Mouse (Mus musculus): ENCODE results near the gene Iqcd.

Gene Iqcd

DNA sequence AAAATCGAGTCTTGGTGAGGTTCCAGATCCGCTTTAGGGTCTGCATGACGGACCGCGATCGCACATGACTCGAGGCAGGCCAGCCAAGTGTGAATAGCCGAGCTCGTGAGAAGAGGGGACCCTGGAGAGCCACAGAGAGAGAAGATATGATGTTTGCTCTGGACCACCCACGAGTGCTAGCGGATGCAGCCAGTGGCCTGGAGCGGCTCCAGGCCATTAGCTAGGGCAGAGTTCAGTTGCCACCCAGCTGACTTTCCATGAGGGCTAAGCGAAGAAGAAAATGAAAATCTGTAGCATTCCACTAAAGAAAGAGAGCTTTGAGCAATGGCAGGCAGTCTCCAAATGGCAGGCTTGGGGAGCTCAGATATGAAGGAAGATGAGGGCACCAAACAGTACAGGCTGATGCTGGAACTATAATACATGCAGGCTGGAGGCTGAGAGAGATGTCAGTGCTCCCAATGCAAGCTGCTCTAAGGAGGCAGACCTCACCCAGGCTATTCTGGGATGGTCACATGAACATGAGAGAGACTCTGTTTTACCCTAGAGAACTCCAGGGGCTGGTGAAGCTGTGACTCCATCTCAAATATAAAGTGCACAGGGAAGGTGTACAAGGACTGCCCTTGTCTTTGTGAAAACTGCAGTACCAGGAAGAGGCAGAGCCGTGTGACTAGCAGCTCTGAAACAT, 17.6 kb upstream of the Iqcd start:
- DNase-seq (ENCODE audit: low read depth in 1 of 2, low spot score in 2 of 2), result no peak

DNA sequence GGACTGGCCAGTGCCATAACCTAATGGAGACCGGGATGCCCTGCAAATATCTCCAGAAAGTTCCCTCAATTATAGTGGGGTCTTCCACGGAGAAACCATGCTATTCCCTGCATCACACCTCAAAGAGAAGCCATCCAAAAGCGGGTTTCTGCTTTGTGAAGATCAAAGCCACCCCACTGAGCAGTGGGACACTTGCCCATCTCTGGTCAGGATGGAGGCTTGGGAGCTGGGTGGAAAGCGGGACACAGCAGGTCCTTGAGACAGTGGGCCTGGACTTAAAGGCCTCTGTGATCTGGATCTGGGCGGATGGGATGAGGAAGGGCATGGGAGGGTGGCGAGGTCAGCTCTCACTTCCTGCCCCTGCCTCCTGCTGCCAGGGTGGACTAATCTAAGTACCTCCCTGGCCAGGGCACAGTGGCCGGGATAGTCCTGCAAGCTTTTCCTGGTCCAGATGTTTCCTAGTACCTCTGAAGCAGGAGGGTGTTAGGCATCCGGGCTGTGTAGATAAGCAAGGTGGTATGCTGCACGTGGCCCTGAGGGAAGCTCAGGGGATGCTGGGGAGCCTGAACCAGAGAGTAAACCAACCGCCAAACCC, 14.2 kb upstream of the Iqcd start:
- DNase-seq (ENCODE audit: low read depth in 1 of 2, low spot score in 2 of 2), result no peak

DNA sequence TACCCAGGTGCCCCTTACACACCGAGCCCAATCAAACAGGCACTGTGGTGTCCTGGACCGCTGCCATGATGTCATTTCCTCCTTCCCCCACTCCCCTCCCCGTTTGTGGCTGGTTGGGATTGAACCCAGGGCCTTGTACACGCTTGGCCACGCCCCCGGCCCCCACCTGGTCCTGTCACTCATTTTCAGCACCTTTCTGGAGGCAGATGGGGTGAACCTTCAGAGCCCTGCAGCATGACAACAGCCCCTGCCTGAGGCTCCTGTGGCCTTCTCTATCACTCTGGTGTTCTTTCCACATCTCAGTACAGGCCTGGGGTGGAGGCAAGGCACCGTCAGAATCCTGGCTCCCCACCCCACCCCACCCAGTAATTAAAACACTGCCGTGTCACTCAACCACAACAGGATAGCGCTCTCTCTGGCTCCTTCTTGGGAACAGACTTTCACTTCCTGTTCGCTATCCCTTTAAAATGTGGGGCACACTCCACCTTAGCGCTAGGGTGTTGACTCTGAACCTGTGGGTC, 12.0 kb upstream of the Iqcd start:
- no peak for DNase-seq (ENCODE audit: low read depth in 1 of 2, low spot score in 2 of 2)

DNA sequence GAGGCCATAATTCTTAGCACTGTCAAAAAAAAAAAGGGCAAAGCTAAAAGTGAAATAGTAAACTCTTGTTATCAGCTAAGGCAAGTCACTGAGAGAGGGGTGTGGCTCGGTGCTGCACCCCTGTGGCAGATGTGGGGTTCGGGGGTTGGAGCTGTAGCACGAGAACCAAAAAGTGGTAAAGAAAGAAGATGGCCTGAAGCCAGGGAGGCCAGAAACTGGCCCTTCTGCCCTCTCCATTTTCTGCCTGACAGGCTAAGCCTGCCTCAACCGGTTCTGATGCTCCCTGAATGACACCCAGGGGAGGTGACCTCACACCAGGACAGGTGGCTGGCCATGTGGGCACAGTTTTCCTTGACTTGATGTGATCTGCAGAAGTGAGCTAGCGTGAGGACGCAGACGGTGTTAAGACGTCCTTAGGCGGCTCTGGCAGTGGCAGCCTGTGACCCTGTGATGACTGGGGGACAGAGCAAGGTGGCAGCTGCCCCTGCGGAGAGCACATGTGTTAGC, 10.8 kb upstream of the Iqcd start:
- DNase-seq (ENCODE audit: low read depth in 1 of 2, low spot score in 2 of 2), result no peak

DNA sequence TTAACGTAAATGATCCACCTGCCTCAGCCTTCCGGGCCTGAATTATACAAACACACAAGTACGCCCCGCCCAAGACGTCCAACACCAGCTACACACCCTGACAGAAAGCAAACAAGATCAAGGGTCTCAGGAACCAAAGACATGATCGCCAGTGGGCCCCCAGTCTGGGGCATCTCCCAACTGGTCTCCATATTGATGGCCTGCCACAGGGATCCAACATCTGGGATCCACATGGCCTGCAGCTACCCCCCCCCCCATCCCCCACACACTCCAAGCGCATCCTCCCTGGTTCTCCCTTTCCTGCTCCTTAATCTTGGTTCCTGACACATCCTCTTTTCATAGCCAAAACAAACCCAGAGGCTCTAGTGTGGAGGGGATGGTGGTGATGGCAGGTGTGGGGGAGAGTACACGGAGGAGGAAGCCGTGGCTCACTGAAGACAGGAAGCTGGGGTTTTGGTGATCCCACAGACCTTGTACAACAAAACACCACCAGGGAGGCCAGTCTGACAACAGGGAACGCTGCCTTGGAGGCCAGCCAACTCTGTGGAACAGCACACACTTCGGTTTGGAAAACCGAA, 10.2 kb upstream of the Iqcd start:
- no peak for DNase-seq (ENCODE audit: low read depth in 1 of 2, low spot score in 2 of 2)

DNA sequence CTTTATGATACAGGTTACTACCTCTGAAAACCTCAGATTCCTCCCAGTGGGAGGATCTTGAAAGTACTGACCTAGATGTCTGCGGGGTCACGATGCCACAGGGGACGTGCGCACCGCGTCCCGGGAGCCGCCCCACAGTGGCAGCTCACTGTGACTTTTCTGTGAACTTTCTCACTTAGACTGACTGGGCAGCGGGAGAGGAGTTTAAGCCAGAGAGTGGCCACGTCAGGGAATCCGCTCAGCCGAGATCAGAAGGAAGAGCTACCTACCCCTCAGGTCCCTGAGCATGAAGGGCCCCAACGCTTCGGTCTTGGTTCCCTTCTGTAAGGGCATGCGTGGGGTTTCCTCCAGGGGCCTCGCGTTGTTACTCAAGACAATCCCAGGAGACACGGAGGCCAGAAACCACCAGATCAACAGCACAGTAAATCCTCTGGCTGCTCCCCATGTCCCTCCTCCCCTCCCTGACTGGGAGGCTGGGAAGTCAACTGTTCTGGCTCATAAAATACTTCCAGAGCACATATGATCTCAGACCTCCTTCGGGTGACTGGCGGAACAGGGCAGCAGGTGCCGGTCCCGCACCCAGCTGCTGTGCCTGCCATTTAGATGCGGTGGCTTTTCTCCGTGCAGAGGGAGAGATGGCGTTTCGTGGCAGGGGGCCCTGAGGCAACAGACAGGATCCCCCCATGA, 9.5 kb upstream of the Iqcd start:
- DNase-seq (ENCODE audit: low read depth in 1 of 2, low spot score in 2 of 2), result peak in 1 of 2 experiments; percentile 67

DNA sequence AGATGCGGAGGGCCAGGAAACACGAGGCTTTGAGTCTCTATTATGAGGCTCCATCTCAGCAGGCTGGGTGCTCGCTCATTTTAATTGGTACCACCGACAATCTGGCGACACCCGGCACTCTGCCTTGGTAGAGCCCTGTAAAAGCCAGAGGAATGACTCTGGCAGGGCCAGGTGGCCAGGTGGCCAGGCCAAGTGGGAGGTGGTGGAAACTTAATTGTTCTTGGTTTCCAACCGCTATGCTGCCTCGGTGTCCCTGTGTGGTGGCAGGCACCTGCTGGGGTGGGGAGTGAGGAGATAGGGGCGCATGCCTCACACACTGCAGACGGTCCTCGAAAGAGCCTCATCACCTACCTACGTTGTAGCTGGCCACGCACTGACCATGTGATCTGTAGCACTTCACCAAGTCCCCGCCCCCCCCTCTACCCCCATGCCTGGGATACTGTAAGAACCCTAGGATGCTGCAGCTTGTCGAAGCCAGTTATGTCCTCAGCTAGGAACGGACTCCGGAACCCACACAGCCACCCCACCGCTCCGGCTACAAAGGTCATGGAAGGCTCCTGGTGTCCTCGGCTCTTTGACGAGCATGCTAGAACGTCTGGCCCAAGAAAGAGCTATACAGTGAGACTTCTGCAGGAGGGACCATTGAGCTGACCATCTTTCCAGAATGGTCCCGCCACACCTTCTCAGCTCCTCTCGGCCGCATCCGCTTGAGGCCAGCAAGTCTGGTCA, 8.8 kb upstream of the Iqcd start:
- no peak for DNase-seq (ENCODE audit: low read depth in 1 of 2, low spot score in 2 of 2)

DNA sequence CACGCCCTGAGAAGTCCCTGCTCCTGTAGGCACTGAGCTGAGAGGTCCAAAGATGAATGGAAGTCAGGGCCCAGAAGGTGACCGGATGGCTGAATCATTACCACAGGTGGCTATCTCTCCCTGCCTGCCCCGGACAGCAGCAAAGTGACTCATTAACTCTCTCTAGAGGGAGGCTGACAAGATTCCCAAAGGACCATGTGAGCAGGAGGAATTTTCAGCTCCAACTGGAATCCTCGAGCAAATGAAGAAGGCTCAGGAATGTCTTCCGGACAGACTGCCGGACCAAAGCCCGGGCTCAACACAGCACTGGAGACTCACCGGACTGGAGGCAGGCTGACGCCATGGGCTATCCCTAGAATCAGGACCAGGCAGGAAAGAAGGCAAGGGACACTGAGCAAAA, 6.8 kb upstream of the Iqcd start:
- DNase-seq (ENCODE audit: low read depth in 1 of 2, low spot score in 2 of 2), result no peak

DNA sequence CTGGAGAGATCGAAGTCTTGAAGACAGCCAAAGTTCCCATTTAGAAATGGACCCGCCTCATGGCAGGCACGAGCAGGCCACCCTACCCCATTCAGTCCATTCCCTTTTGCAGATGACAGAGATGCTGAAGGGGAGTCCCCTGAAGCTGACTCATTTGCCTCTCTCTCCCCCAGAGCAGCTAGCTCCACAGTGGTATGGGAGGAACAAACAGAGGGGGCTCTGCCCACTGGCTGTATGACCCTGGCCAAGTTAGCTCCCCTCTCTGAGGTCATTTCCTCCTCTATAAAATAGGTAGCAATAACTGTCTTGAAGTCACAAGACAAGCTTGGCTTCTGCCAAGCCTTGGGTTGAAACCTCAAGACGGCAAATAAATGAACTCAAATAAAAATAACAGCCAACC, 5.3 kb upstream of the Iqcd start:
- DNase-seq (ENCODE audit: low read depth in 1 of 2, low spot score in 2 of 2), result no peak

DNA sequence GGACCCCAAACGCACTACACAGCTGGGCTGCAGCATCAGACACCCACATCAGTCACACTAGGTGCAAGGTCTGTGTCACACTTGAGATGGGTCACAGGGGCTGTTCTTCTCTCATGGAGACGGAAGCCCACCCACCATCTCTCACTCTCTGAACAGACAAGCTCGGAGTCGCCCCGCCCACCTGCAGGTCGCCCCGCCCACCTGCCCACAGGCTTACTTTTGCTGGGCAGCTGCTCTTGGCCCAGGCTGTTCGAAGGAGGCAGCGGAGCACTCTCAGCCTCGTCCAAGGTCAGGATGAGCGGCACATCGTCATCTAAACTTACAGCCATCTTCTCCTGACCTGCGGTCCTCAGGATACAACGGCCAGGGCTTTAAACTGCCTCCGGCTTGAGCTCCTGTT, 3.8 kb upstream of the Iqcd start:
- DNase-seq (ENCODE audit: low read depth in 1 of 2, low spot score in 2 of 2), result no peak

DNA sequence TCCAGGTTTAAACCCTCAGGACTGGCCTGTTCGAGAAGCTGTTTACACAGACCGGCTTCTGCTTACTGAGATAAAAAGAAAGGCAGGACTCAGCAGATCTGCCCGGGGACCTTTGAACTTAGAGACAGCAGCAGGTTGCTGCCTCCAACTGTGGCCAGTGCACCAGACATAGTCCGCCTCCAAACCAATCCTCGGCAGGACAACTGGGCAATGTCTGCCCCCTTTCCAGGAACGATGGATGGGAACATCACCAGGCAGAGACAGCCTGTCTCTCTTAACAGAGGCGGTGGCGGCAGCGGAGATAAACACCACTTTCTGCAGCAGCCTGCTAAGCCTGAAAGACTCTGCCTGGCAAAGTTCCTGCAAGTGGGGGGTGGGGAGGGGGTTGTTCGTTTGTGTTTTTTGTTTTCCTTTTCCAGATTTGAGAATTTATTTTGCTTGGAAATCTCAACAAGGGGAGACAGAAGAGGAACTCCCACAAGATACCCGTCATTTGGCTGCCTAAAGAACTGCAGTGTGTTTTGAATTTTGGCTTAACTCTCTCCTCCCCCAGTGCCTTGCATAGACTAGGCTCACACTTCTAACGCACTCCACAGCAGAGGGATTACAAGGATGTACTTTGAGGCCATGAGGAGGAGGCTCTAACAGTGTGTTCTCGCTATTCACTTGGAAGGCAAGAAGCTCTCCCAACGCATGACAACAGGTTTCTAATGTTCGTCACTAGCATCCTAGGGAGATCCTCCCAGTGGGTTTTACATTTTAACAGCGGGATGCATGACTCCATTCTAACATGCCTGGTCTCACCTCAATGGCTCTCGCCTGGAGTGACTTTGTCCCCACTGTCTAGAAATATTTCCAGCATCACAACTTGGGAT, 1.8 kb upstream of the Iqcd start:
- no peak for DNase-seq (ENCODE audit: low read depth in 1 of 2, low spot score in 2 of 2)

DNA sequence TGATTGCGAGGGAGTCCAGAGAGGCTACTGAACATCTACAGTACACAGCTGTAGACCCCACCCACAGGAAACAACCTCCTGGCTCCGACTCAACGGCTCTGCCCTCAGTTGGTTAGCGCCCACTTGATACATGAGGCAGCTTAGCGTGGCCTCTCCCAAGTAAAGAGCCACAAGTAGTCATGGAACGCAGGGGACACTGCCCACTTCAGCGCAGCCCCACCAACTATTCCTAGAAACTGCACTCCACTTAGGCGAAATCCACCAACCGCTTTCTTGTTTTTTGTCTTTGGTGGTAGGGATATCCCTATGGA, 1.2 kb upstream of the Iqcd start:
- DNase-seq (ENCODE audit: low read depth in 1 of 2, low spot score in 2 of 2), result no peak

DNA sequence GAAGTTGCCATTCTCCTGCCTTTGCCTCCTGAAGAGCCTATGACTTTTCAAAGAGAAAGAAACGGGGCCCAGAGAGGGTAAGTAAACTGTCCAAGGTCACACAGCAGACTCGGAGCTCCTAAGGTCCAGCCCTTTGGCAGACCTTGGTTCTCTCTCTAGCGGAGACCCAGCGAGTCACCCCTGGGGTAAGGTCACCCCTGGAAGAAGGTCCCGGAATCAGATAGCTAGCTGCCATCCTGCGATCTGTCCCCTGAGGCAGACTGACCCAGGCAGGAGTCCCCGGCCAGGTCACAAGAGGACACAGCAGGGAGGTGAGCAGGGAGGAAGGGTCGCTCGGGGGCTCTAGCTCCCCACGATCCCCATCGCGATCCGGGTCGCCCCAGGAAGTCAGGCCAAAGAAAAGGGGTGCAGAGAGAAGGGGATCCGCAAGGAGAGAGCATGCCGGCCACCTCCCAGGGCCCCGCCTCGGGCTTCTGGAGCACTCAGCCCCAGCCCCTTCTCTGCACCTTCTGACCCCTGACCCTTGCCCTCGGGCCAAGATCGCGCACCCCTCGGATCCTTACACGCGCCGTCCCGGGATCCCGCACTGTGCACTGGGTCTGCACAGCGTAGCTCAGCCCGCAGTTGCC, 762 bp upstream of the Iqcd start:
- DNase-seq (ENCODE audit: low read depth in 1 of 2, low spot score in 2 of 2), result no peak

DNA sequence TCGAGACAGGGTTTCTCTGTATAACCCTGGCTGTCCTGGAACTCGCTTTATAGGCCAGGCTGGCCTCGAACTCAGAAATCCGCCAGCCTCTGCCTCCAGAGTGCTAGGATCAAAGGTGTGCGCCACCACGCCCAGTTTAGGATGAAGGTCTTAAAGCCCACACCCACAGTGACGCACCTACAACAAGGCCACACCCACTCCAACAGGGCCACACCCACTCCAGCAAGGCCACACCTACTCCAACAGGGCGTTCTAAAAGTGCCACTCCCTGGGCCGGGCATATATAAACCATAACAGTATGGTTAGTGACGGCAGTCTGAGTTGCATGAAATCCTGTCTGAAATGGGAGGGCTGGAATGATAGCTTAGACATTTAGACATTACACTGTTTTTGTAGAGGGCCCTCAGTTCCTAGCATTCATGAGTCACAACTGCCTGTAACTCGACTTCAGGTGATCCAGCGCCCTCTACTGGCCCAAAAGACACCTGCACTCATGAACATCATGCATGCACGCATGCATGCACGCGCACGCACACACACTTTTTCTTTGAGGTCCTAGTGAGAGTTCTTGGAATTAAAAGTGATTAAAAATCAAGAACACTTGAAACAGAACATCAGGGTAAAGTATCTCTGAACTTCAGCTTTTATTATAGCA, 1.7 kb downstream of the Iqcd start:
- DNase-seq (ENCODE audit: low read depth in 1 of 2, low spot score in 2 of 2), result no peak

DNA sequence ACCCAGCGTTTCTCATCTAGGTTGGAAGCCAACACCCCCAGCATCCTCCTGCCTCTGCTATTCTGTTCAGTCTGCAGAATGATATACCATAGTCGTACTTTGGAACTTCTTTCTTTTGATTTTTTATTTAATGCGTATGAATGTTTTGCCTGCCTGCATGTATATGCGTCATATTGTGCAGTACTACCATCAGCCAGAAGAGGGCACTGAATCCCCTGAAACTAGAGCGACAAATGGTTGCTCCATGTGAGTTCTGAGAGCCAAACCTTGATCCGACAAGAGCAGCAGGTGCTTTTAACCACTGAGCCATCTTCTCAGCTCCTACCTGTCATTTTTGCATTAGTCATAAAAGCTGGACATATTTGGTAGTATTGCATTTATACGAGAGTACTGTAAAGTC, 3.3 kb downstream of the Iqcd start:
- DNase-seq (ENCODE audit: low read depth in 1 of 2, low spot score in 2 of 2), result no peak

DNA sequence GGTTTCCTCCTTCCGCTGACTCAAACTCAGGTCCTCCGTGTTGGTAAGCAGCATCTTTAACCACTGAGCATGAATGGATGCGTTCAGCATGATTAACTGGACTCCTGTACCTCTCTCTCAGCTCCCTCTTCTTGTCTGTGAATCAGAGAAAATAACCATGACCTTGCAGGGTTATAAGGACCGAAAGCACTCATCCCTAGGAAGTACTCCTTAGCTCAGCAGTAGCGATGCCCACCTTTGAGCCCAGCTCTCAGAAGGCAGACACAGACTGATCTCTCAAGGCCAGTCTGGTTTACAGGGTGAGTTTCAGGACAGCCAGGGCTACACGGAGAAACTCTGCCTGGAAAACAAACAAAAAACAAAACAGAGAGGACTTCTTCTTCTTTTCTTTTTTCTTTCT, 5.7 kb downstream of the Iqcd start:
- DNase-seq (ENCODE audit: low read depth in 1 of 2, low spot score in 2 of 2), result no peak

DNA sequence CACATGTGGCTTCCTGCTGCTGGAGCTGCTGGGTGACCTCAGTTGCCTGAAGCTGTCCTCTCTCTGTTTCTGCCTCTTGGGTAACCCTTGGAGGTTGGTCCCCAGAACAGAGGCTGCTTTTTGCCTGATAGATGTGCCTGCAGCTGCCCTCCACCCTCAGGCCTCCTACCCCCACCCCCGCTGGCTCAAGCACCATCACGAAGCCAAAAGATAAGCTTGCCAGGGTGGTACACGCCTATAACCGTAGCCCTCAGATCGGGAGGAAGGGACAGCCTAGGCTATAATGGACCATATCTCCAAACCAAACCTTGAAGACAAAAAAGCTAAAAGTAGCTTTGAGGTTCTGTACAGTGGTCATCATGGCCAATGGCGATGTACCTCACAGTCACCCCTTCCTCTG, 10.8 kb downstream of the Iqcd start:
- no peak for DNase-seq (ENCODE audit: low read depth in 1 of 2, low spot score in 2 of 2)

DNA sequence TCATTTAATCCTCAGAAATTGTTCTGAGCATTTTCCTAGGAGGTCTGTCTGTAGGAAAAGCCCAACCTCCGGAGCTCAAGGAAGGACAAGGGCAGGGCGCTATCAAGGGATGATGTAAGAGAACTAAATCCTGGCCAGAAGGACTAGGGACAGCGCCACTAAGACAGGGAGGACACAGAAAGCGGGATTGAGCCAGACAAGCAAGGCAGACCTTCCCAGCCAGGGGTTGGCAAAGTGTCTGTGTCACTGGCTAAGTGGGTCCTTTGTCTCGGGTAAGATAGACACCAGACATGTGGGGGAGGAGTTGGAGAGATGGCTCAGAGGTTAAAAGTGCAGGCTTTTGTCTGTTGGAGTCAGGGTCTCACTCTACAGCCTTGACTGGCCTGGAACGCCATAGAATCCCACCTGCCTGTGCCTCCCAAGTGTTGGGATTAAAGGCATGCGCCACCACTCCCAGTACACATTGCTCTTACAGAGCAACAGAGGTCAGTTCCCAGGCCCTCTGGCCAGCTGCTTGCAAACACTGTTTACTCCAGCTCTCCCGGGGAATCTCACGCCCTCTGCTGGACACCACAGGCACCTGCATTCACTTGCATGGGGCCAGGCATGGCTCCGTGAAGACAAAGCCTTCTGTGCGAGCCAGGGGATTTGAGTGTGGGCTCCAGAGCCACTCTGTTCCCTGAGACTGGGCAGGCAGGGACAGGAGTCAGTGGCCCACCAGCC, 12.3 kb downstream of the Iqcd start:
- no peak for DNase-seq (ENCODE audit: low read depth in 1 of 2, low spot score in 2 of 2)

DNA sequence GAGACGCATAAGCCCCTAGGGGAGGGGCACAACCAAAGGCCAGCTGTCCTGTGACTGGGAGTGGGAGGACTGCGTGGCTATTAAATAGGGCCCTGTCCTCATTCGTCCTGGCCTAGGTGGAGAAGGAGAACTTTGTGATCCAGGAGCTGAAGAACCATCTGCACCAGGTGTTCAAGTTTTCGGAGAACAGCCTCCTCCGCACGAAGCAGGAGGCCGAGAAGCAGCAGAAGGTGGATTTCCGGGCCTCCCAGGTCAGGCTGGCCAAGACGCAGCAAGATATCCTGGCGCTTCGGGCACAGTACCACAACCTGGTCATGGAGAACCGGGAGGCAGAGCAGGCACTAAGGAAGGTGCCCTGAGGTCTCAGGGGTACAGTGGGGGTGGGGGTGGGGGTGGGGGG, 13.4 kb downstream of the Iqcd start:
- DNase-seq (ENCODE audit: low read depth in 1 of 2, low spot score in 2 of 2), result no peak

Measured in monocyte, adult 2 months (primary cell).